Mouse (Mus musculus): ENCODE data around the gene Tyw5. TPM values are rescaled to one million over a fixed set of nuclear protein-coding genes. Genes with fewer than 3 reads are reported as not detected.

Tyw5 gene
- total RNA-seq, 2 experiments from 2014 or later, result 12.0 to 24.0 TPM

- ATAC-seq (ENCODE audit: poor library complexity, severe bottlenecking), result no peak
Measured at GRCm38 (mm10) chr1:57388402-57389155, 18.3 kb downstream of the Tyw5 start.

- no peak for ATAC-seq (ENCODE audit: poor library complexity, severe bottlenecking)
Measured at GRCm38 (mm10) chr1:57387876-57388275, 19.0 kb downstream of the Tyw5 start.

GRCm38 (mm10) chr1:57386519-57386918, 20.4 kb downstream of the Tyw5 start:
- ATAC-seq (ENCODE audit: poor library complexity, severe bottlenecking), result no peak

GRCm38 (mm10) chr1:57377376-57378341, 29.2 kb downstream of the Tyw5 start, which contains the start of gene 1700066M21Rik:
TSS of gene 1700066M21Rik (plus strand) at chr1:57377620.
- ATAC-seq (ENCODE audit: poor library complexity, severe bottlenecking), result peak; percentile 98

GRCm38 (mm10) chr1:57376806-57377205, 30.1 kb downstream of the Tyw5 start:
- ATAC-seq (ENCODE audit: poor library complexity, severe bottlenecking), result no peak

GRCm38 (mm10) chr1:57375276-57375675, 31.6 kb downstream of the Tyw5 start:
- no peak for ATAC-seq (ENCODE audit: poor library complexity, severe bottlenecking)

GRCm38 (mm10) chr1:57370451-57370850, 36.5 kb downstream of the Tyw5 start:
- peak; percentile 91 for ATAC-seq (ENCODE audit: poor library complexity, severe bottlenecking)

- ATAC-seq (ENCODE audit: poor library complexity, severe bottlenecking), result no peak
Measured at GRCm38 (mm10) chr1:57369111-57369510, 37.8 kb downstream of the Tyw5 start.

- ATAC-seq (ENCODE audit: poor library complexity, severe bottlenecking), result no peak
Measured at GRCm38 (mm10) chr1:57367446-57367845, 39.5 kb downstream of the Tyw5 start.

- no peak for ATAC-seq (ENCODE audit: poor library complexity, severe bottlenecking)
Measured at GRCm38 (mm10) chr1:57358546-57358945, 48.4 kb downstream of the Tyw5 start.

GRCm38 (mm10) chr1:57351941-57352340, 55.0 kb downstream of the Tyw5 start:
- no peak for ATAC-seq (ENCODE audit: poor library complexity, severe bottlenecking)

- ATAC-seq (ENCODE audit: poor library complexity, severe bottlenecking), result no peak
Measured at GRCm38 (mm10) chr1:57347487-57347886, 59.4 kb downstream of the Tyw5 start.

- ATAC-seq (ENCODE audit: poor library complexity, severe bottlenecking), result no peak
Measured at GRCm38 (mm10) chr1:57341197-57341596, 65.7 kb downstream of the Tyw5 start.

GRCm38 (mm10) chr1:57339156-57339796, 67.6 kb downstream of the Tyw5 start:
- ATAC-seq (ENCODE audit: poor library complexity, severe bottlenecking), result no peak

Other genes with a start within 250 kb of the Tyw5 start
- 22.5 and 23.5 TPM in 2 replicates for gene 1700066M21Rik, start 29.5 kb downstream of the Tyw5 start, total RNA-seq (2015)
- gene 1700066M21Rik, start 29.5 kb downstream of the Tyw5 start, total RNA-seq (2017), result 16.7 and 20.6 TPM in 2 replicates
- 7.3 and 12.1 TPM in 2 replicates for gene Maip1, start 773 bp downstream of the Tyw5 start, total RNA-seq (2015)
- 7.2 and 8.4 TPM in 2 replicates for gene Maip1, start 773 bp downstream of the Tyw5 start, total RNA-seq (2017)